Mouse (Mus musculus): ENCODE data around the gene Prkag2.

The Prkag2 gene

GRCm38 (mm10) chr5:25001391-25001794, 99.0 kb downstream of the Prkag2 start:
- DNase-seq (ENCODE audit: low spot score in 2 of 2), result no peak

DNA sequence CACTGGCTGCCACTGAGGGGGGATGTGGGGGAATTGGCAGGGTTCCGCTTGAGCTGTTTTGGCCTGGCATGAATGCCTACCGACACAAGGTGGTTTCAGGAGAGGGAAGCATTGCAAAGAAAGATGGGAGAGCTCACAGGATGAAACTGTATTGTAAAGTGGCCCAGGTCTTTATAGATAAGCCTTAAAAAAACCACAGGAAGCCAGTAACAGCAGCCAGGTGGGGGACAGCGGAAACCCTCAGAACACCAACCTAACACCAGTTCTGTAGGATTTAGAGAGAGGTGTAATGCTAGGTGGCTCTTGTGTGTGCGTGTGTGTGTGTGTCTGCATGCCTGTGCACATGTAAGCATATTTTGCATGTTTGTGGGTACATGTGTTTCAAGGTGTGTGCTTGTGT, 101.1 kb downstream of the Prkag2 start:
- DNase-seq (ENCODE audit: low spot score in 2 of 2), result no peak

DNA sequence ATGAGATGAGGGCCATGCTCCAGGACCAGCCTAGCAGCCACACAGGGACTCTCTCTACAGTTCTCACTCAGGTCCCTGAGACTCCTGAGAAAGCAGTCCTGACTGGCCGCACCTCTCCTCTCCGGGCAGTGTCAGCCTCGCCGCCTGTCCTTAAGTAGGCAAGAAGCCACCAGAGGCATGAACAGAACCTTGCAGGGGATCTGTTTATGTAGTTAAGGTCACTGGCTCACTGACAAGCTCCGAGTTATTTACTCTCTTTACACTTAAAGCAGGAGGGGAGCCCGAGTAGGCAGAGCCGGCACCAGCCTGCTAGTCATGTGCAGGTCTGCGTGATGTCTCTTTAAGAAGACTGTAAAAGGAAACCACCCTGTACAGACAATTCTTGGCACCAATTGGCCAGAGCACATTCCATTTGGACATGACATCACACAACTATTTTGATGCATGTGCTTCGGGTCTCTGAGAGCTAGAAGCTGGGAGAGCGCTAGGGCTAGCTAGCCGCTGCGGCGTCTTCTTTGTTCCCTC, 104.8 kb downstream of the Prkag2 start:
- no peak for DNase-seq (ENCODE audit: low spot score in 2 of 2)

GRCm38 (mm10) chr5:24993190-24993589, 107.3 kb downstream of the Prkag2 start:
- no peak for DNase-seq (ENCODE audit: low spot score in 2 of 2)

- DNase-seq (ENCODE audit: low spot score in 2 of 2), result no peak
These were observed 108.9 kb downstream of the Prkag2 start for GRCm38 (mm10) chr5:24991575-24991974.

- DNase-seq (ENCODE audit: low spot score in 2 of 2), result no peak
These were observed 110.0 kb downstream of the Prkag2 start for GRCm38 (mm10) chr5:24990460-24990859.

DNA sequence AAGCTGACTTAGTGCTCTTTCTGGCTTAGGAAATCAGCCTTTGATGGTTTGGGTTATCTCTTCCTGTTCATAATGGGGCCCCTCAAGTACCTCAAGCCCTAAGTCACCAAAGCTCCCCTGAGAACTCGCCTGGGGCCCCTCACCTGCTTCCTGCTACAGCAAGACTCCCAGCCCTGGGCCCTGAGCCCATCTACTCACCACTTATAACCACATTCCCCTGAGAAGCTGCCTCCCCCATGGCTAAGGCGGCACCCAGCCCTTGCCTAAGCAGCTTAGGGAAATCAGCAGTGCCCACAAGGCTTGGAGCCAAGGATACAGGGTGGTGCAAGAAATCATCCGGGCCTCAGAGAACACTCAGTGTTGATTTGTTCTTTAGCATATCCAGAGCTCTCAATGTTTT, 110.8 kb downstream of the Prkag2 start:
- no peak for DNase-seq (ENCODE audit: low spot score in 2 of 2)

DNA sequence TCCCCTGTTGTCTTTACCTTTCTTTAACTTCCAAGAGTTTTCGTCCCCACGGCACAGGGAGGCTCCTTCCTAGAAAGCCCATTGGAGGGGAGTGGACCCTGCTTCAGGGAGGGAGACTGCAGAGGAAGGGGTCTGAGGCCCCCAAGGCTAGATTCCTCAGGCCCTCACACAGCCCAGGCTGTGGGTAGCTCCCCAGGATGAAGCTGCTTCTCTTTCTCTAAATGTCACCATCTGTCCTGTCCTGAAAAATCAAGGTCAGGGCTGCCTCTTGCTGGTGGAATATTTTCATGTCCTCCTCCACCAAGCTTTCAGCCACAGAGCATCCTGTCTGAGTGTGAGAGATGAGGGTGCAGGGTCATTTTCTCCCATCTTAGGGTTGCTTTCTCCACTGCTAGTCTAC, 113.5 kb downstream of the Prkag2 start:
- no peak for DNase-seq (ENCODE audit: low spot score in 2 of 2)

DNA sequence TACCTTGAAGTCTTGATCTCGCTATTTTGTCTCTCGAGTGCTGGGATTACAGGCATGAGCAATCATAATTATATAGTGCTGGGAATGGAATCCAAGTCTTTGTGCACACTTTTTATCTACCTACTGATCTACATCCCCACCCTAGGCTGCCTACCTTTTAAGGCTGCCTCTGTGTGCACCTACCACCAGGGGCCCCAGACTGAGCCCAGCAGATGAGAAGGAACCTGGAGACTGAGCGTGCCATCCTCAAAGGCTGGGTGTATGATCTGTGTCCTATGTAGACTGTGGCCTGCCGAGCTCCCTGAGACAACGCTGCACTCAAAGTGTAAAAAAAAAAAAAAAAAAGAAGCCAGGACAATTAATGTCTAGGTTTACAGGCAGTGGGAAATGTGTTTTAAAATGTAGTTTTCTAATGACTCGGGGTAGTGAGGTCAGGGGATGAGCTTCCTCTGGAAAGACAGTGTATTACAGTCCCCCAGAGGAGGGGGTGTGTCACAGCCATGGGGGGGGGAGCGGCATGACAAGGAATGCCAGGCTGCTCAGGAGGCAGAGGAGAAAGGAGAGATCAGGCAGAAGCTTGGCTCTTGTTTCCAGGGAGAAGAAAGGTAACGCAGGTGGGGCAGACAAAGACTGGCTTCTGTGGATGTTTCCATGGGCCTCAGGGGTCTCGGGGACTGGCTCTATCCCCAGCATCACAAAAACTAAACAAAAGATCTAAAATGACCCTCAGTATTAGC, 114.1 kb downstream of the Prkag2 start:
- DNase-seq (ENCODE audit: low spot score in 2 of 2), result no peak

DNA sequence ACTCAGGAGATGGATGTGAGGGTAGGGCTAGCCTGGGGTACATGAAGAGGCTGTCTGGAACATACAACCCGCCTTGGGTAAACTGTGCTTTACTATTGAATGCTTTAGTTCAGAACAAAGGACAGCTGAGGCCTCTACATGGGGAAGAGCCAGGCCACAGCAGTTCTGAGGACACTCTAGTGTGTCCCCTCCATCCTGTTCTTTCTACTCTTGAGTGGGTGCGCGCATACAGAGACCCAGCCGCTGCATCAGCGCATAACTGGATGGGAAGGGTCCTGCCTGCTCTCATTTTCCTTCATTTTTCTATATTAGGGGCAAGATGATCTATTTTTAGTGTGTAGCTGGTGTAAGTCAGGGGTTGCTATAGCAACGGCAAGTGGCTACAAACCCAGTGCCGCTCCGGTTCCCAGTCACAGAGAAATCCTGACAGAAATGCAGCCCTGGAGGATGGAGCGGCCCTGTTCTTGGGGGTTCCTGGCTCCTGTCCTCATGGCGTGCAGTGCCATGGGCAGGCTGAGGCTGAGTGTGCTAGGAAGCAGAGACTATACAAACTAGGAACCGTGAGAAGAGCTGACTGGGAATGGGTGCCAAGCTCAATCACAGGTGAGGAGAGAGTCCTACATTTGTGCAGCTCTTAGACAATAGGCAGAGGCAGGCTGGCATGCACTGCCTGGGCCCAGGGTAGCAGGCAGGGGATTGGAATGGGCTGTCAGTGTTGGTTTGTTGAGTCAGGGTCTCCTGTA, 114.8 kb downstream of the Prkag2 start:
- DNase-seq (ENCODE audit: low spot score in 2 of 2), result no peak

GRCm38 (mm10) chr5:24984157-24984556, 116.3 kb downstream of the Prkag2 start:
- DNase-seq (ENCODE audit: low spot score in 2 of 2), result no peak

DNA sequence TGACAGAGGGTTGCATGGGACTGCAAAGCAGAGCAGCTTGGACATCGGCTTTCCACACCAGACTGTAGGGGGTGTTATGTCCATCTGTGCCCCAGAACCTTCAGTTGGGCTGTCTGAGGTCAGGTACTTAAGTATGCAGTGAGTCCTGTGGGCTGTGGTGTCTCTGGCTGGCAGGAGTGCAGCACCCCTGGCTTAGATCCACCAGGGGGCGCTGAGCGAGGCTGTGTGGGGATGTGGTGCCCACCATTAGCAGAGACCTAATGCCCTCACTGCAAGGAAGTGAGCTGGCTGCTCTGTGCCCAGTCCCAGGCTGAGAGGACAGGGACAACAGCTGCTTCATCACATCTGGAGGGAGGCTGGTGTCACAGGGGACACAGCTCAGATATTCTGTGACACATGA, 116.9 kb downstream of the Prkag2 start:
- DNase-seq (ENCODE audit: low spot score in 2 of 2), result peak; percentile 32 to 54

GRCm38 (mm10) chr5:24982258-24982657, 118.2 kb downstream of the Prkag2 start:
- no peak for DNase-seq (ENCODE audit: low spot score in 2 of 2)

GRCm38 (mm10) chr5:24981765-24982164, 118.7 kb downstream of the Prkag2 start:
- no peak for DNase-seq (ENCODE audit: low spot score in 2 of 2)

GRCm38 (mm10) chr5:24979968-24980345, 120.5 kb downstream of the Prkag2 start:
- no peak for DNase-seq (ENCODE audit: low spot score in 2 of 2)

DNA sequence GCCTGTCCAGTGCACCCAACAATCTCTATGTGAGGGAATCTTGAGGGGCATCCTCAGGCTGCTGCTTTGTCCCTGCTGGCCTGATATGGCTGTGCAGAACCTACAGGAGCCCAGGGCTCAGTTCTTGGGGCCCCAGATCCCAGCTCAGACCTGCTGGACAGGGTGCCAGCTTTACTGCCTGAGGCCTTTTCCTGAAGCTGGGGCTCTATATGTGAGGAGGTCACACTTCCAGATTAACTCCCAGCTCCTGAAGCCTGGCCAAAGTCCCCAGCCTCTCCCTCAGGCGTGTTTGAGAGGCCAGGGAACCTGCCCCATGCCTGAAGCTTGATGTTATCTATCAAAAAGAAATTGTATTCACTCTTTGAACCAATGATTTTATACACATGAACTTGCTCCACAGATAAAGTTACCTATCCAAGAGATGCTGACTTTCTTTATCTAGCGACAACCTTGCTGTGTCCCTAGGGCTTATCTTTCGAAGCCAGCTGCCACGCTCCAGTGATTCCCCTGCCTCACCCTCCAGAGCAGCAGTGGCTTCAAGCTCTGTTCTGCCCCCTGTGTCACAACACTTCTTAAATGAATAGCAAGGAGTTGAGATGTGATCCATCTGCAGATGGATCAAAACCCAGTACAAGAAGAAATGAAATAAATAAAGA, 121.0 kb downstream of the Prkag2 start:
- DNase-seq (ENCODE audit: low spot score in 2 of 2), result no peak

- DNase-seq (ENCODE audit: low spot score in 2 of 2), result no peak
These were observed 123.5 kb downstream of the Prkag2 start for GRCm38 (mm10) chr5:24976907-24977306.

GRCm38 (mm10) chr5:24976236-24976635, 124.2 kb downstream of the Prkag2 start:
- DNase-seq (ENCODE audit: low spot score in 2 of 2), result no peak

GRCm38 (mm10) chr5:24975100-24975499, 125.3 kb downstream of the Prkag2 start:
- no peak for DNase-seq (ENCODE audit: low spot score in 2 of 2)

DNA sequence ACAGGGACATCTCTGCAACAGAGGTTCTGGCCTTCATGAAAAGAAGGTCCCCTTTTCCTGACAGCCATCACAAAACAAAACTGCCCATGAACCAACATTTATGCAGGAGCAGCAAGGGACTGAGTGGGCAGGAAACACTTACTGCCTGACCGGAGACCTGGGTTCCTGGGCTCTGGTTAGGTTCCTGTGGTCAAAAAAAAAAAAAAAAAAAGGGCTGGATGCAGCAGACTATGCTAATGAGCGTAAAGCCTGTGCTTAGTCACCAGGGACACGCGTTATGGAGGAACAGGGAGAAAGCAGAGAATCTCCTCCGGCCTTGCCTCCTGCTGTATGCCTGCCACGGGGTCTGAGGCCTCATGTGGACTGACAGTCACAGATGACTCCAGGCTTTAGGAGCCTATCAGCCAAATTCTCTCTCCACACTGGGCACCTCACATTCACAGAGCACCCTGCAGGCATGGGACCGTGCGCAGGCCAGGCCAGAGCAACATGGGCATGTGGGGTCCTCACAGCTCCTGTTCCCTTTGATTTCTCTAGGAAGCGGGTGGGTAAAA, 126.7 kb downstream of the Prkag2 start:
- DNase-seq (ENCODE audit: low spot score in 2 of 2), result no peak

DNA sequence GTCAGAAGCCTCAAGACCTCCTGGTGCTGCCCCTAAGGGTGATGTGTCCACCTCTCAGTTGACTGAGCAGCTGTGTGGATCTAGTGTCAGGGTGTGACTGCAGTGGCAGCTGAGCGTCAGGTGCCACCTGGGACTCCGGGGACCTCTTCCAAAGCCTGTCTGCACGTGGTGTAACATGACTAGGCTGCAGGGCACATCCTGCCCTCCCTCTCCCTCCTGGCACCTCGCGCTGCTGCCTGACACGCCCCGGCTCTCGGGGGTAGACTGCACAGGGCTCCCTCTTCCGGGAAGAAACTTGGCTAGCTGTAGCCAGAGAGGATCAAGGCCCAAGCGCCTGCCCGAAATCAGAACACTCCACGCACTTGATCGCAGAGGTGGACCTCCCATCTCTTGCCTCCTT, 127.2 kb downstream of the Prkag2 start:
- DNase-seq (ENCODE audit: low spot score in 2 of 2), result peak; percentile 15 to 31

GRCm38 (mm10) chr5:24970552-24971275, 129.7 kb downstream of the Prkag2 start:
- no peak for DNase-seq (ENCODE audit: low spot score in 2 of 2)
